Mouse (Mus musculus): ENCODE data around the gene Samd5.

Samd5 gene

DNA sequence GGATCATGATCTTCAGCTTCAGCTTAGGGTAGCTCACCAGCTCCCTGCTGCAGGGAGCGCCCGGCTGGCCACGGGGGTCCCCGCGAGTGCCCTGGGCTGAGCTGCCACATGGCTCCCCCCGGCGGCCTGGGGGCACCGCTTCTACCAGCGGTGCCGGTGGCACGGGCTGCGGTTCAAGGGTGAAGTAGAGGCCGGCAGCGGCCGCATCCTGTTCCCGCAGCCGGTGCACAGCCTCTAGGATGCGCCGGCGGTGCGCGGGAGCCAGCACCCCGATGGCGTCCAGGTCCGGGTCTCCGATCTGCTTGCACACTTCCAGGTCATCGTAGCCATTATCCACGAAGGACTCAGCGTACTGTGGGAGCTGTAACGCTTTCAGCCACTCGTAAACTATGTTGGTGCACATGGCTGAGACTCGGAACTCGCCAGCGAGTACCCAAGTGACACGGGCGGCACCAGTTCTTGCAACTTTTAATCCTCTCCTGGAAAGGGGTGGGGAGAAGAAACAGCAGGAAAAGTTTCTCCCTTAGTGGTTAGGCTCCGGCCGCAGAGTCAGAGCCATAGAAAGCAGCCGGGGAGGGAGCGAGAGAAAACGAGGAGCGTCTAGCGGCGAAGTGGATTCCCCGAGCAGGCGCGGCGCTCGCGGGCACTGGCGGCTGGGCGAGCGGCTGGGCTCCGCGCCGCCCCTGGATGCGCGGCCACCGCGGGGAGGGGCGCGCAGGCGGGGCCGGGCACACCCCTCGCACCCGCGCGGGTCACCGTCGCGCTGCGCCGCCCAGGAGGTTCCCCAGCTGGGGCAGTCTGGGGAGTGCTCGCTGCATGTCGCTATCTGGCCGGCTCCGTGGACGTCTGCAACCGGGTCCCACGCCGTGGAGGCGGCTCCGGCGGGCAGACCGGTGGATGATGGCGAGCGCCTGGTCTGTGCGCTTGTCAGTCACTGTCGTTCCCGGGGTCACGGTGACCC lies at the start of gene Samd5:
TSS of gene Samd5 (minus strand) at position 648 of the 961 bp plus-strand sequence.
- DNase-seq (ENCODE audit: low spot score in 2 of 2) = no peak

DNA sequence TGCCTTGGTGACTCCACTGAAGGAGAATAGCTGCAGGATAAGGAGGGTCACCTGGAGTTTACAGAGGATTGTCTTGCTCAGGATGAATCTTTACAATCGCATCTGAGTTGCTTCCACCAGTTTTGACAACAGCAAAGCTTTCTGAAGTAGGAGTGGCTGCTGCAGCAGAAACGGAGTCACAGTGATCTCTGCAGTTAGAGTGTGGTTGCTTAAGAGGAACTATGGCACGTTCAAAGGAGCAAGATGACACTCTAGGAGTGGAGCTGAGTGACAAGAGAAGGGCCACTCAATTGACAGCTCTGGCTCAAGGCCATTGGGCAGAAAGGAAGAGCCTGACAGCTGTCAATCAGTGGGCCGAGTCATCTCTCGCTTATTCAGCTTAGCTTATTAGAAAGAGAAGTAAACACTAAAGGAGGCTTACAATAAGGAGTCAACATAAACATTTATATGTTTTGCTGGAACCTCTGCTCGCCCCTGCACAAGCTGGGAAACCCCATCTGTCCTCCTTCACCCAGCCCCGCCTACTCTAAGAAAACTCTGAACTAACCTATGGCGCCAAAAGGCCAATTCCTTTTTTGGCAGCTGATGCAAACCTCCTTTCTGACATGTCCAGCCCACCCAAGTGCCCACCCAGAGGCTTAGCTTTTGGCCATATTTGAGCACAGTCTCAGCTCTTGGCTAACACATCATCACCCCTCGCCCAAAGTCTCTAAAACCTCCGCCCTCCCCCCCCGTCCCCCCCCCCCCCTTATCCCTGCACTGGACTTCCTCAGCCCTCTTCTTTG lies 47.7 kb upstream of the Samd5 start:
- no peak for DNase-seq (ENCODE audit: low spot score in 2 of 2)

DNA sequence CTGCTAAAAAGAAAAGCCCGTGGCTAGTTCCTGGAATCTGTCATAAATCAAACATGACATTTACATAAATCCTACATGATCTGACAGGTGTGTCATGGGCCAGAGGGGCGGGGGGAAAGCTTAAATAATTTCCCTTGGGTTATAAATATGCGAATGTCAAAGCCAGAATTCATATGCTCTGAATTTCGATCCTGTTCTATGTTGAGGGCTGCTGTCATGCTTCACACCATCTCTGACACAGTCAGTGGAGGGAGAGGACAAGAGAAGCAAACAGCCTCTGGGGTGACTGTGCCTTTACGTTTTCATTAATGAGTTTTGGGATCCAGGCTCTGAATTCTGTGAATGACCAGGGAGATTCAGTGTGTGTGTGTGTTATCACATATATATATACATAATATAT lies 45.0 kb upstream of the Samd5 start:
- no peak for DNase-seq (ENCODE audit: low spot score in 2 of 2)

- no peak for DNase-seq (ENCODE audit: low spot score in 2 of 2)
Observed at GRCm38 (mm10) chr10:9718086-9718485, 43.1 kb upstream of the Samd5 start.

GRCm38 (mm10) chr10:9704956-9705355 lies 29.9 kb upstream of the Samd5 start:
- DNase-seq (ENCODE audit: low spot score in 2 of 2) = no peak

GRCm38 (mm10) chr10:9699071-9699761 lies 24.2 kb upstream of the Samd5 start:
- DNase-seq (ENCODE audit: low spot score in 2 of 2) = no peak

GRCm38 (mm10) chr10:9698141-9698540 lies 23.1 kb upstream of the Samd5 start:
- no peak for DNase-seq (ENCODE audit: low spot score in 2 of 2)

GRCm38 (mm10) chr10:9696543-9697141 lies 21.6 kb upstream of the Samd5 start:
- no peak for DNase-seq (ENCODE audit: low spot score in 2 of 2)

DNA sequence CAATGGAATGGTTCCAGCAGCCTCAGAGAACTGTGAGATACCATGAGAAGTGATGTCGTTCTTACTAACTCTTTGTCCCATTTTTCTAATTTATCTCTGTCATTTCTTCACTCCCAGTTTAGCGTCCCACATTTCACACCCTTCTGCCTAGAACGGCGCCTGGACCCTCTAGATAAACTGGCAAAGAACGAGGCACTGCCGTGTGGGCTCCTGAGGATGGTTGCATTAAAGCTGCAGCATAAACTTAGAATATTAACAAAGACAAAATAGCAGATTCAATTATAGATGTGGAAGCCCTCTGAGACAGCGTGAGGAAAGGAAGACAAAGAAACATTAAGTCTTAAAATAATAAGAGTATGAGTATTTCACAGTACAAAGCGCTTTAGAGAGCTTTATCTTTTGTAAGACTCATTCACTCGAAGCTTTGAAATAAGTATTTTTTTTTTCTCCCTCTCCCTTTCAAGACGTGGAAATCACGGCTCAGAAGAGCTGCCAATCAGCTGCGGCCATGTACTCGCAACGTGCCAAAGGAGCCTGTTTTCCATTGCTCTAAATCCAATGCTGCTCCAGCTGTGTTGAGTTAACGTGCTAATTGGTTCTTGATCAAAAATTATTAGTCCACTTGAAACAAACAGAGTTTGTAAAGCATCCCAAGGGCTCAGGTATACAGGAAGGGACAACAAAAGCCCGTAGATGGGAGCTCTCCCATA lies 19.1 kb upstream of the Samd5 start:
- no peak for DNase-seq (ENCODE audit: low spot score in 2 of 2)

- no peak for DNase-seq (ENCODE audit: low spot score in 2 of 2)
Observed at GRCm38 (mm10) chr10:9680928-9681327, 5.9 kb upstream of the Samd5 start.

DNA sequence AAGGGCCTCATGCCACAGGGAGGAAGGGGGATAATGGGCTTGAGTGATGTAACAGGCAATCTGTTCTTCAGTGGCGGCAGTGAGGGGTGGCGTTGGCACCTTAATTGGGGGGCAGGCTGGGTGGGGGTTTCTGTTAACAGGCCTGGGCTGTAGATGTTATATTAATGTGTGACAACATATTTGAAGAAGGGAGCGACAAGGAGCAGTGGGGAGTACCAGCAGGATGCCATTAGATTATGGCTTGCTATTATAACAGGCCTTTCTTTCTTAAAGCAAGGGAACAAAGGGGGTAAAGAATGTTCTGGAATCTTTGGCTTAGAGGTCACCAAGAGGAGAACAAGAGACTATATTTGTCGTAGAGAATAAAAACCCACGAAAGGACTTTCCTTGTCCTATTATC lies 4.9 kb upstream of the Samd5 start:
- no peak for DNase-seq (ENCODE audit: low spot score in 2 of 2)

DNA sequence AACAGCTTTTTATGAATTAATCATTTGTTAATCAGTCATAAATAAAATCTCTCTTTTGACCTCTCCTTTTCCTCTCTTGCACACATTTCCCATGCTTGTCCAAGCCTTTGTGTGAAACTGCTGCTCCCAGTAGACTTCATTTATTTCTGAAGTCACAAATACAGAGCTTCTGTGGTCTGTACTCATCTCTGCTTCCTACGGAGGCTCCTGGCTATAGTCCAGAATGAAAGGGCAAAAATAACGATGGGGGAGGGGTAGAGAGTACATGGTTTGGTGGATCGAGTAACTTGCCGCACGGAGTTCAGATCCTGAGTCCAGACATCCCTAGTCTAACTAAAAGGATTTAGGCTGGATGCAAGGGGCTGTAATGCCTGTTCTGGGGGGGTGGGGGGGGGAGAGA lies 3.1 kb upstream of the Samd5 start:
- no peak for DNase-seq (ENCODE audit: low spot score in 2 of 2)

DNA sequence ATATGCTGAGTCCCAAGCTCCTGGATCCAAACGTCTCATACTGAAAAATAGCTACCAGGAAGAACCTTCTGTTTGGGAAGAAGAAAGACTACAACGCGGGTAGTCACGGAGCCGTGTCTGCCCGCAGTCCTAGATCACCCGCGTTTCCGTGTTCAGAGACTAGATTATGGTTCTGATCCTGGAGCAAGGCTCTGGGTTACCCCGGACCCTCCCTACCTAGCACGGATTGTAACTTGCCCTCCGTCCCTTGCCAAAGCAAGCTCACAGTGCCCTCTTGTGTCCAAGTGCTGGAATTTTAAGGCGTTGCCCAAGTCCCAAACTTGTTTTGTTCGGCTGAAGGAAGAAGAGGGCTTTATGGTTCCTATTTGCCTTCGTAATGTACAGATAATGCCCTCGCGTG lies 1.9 kb upstream of the Samd5 start:
- DNase-seq (ENCODE audit: low spot score in 2 of 2) = no peak

- no peak for DNase-seq (ENCODE audit: low spot score in 2 of 2)
Observed at GRCm38 (mm10) chr10:9676418-9676786, 1.4 kb upstream of the Samd5 start.

DNA sequence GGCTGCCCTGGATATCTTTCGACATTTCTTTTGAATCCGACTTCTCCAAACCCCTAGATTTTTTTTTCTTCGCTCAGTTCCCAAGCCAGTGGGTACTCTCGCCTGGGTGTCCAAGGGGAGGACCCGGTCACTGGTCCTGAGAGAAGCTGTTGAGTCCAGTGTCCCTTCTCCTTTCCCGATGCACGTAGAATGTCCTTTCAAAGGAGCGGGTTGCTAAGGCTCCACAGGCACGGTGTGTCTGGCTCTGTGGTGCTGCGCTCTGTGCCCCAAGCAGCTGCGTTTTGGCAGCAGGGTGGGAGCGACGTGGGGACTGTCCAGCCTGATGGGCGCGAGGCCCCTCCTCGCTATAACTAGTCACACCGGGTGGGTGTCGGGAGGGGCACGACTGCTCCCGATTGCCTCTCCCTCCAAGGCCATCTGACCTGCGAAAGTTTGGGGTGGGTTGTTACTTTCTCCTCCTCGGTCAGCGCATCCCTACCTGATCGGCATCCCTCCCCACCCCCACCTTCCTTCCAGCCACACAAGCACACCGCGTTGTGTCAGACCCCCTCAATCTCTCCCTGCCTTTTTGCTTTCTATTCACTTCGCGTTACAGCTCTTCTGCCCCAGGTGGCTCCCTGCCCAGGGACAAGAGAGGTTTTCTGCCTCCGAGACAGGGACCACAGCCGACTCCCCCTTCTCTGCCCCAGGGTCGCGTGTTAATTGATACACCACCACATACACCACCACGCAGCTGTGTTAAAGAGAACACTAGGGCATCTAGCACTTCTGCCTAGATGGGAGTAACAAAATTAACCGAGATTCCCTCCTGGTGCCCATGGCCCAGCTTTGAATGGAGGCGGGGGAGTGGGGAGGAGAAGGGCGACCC lies 776 bp upstream of the Samd5 start:
- no peak for DNase-seq (ENCODE audit: low spot score in 2 of 2)

GRCm38 (mm10) chr10:9673276-9673675 lies 1.7 kb downstream of the Samd5 start:
- no peak for DNase-seq (ENCODE audit: low spot score in 2 of 2)

GRCm38 (mm10) chr10:9672751-9673150 lies 2.3 kb downstream of the Samd5 start:
- no peak for DNase-seq (ENCODE audit: low spot score in 2 of 2)

DNA sequence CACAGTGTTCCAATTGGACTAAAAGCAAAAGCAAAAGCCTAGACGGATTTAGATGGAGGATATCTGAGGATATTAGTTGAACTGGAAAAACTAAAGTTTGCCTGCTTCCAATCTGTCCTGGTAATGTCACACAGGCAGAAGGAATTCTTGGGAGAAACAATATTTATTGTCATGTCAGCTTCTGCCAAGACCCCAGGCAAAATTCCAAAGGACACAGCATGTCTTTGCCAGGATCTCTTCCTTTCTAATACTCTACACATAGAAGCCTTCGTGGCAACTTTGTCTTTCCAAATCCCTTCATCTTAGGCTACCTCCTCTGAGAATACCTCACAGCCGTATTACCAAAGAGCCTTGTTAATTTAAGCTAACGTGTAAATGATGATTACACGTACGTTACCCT lies 4.7 kb downstream of the Samd5 start:
- no peak for DNase-seq (ENCODE audit: low spot score in 2 of 2)

DNA sequence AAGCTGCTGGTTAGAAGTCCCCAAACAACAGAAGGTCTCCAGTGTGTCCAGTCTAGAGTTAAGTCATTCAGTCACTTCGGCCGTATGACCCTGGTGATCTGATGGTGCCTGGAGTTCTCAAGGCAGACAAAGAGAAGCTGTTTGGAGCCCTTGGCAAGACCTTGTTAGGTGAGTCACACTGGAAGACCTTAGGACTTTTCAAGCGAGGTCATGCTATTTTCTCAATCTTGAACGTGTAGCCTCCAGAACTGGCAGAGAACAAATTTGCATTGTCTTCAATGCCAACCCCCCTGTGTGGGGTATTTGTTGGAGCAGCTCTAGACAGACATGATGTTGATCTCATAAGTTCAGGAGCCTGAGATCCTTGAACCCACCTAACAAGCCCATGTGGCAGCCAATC lies 6.2 kb downstream of the Samd5 start:
- no peak for DNase-seq (ENCODE audit: low spot score in 2 of 2)

- no peak for DNase-seq (ENCODE audit: low spot score in 2 of 2)
Observed at GRCm38 (mm10) chr10:9652946-9653345, 22.1 kb downstream of the Samd5 start.

Measured in thymus, postnatal 10 days (tissue).